Mouse (Mus musculus) mesoderm, embryonic 11.5 days (tissue): ENCODE results near the gene Mapk8.

Experiments used
- DNase-seq: peaks from one replicate; pipeline ENCODE4 v3.0.0-alpha.2; 2012; ENCODE audit warnings: low read depth, low spot score

Gene Mapk8

DNA sequence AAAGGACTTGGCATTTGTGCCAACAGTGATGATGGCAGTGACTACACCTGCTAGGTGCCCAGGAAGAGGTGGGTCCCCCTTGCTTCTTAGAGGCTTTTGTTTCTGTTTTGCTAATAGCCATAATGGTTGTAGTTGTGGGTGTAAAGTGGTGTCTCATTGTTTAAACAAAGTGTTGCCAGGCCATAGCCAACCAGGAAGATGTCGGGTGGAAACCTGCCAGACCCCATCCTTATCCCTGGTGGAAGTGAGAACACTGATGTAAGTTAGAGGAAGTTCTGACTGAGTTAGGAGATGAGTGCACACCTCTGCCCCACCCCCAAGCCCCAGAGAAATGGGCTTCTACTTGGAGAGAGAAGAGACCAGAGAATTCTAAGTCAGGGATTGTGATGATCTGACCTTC, 98.8 kb downstream of the Mapk8 start:
- DNase-seq, result no peak

DNA sequence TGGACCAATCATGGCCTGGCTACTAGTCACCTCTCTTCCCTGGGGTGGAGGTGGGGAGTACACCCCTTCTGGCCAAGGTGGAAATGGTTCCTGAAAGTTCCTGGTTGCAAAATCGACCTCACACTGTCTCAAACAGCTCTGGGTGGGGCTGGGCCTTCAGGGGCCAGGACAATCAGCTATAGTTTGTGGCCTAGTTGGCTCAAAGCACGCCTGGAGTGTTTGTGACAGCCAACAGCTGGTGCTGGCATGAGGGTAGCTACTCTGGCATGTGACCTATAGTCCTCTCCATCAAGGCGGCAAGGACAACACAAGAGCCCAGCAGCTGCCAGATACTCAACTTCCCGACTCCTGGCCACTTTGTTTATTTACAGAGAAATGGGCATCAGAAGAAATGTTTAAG, 99.2 kb downstream of the Mapk8 start:
- no peak for DNase-seq

DNA sequence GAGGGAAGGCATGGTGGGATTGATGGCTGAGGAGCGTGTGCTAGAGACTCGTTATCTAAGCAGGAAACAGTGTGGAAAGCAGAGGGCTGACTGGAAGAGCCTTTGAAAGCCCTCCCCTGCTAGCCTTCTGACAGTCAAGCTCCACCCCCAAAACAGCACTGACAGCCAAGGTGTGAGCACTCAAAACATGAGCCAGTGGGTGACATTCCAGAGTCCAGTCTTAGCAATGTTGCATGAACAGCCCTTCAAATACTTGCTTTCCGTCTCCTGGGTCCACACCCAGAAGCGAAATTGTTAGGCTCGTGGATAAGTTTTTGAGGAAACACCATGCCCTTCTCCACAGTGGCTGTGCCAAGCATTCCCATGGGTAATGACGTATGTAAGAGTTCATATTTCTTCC, 100.4 kb downstream of the Mapk8 start:
- no peak for DNase-seq

DNA sequence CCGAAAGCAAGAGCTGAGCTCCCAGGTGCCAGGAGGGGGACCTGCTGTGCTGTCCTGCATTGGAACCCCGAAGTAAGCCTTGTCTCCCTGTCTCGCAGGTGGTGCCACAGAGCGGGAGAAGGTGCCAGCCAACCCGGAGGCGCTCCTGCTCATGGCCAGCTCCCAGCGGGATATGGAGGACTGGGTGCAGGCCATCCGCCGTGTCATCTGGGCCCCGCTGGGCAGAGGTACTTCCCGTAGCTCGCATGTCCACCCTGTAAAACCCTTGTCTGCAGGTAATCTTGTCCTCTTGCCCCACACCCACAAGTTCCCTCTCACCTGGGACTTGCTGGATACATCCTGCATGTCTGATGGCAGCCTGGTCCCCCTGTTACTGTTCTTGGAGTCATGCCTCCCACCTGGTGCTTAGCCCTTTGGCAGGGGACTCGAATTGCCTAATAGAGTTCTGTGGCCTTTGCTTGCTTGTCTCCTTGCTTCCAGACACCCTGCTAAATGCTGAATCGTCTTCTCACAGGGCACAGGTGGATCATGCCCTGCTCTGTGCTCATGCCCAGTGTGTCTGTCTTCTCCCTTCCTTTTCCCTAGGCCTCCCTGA, 103.7 kb downstream of the Mapk8 start:
- no peak for DNase-seq

DNA sequence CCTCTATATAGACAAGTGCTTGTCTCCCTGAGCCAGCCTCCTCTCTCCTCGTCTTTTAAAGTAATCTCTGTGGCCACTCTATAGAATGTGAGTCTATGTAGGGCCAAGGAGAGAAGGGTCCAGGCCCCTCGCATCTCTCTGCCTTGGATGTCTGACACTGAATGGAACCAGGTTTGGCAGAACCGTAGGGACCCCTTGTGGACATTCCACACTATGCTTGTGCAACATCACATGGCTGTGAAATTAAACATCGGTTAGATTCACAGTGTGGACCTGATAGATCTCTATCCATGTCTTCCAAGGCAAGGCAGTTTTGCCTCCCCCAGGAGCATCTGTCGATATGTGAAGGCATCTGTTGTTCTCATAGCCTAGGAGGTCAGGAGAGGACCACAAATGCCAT, 108.3 kb downstream of the Mapk8 start:
- DNase-seq, result no peak

DNA sequence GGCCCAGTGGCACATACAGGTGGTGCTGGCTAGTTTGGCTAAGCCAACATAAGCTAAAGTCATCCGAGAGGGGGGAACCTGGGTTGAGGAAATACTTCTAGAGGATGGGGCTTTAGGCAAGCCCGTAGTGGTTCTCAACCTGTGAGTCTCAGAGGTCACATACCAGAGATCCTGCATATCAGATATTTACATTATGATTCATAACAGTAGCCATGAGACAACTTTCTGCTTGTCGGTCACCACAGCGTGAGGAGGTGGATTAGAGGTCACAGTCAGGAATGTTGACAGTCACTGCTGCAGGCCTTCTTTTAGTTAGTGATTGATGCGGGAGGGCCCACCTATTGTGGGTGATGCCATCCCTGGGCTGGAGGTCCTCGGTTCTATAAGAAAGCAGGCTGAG, 111.2 kb downstream of the Mapk8 start:
- no peak for DNase-seq

DNA sequence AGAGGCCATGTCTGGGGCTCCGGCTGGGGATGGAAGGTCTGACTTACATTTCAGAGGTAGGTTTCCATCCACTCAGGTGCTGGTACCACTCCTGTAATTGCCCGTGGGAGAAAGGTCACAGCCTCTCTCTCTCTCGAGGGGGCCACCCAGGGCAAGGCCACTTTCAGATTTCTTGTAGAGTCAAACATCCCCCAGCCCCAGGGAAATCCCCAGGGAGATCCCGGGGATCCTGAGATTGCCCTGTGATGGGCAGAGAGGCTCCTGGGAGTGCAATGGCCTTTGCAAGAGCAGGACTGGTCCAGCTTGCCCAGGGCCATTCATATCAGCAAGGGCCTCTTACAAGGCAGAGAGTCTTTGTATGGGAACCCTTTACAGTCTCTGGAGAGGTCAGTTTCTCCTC, 112.6 kb downstream of the Mapk8 start:
- no peak for DNase-seq

DNA sequence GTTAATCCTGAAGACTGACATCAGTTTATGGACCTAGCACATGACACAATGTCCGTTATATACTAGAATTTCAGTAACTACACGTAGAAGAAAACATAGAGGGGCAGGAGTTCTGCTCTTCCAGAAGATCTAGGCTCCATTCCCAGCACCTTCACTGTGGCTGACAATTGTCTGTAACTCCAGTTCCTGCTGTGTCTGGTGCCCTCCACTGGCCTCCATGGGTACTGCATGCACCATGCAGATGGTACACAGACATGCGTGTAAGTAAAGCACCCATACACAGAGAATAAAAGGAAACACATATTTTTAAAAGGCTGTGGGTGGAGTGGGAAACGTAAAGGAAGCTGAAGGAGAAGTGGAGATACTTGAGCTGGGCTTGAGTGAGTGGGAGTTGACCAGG, 113.1 kb downstream of the Mapk8 start:
- no peak for DNase-seq

DNA sequence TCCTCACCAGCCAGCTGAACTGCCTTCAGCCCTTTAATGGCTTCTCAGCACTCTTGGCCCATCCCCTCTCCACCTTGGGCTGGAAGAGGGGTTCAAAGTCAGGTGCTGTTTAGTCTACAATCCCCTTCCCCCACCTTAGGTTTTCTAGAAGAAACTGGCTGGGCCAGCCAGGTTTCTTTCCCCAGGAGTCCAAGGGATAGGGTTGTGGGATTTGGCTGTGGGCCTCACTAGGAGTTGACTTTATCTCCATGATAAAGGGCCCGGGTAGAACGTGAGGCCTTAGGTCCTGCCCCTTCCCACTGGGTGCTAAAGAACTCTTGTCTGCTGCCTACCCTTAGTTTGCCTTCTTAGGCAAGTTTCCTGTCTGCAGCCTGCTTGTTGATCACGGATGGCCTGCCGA, 115.3 kb downstream of the Mapk8 start:
- DNase-seq, result no peak

DNA sequence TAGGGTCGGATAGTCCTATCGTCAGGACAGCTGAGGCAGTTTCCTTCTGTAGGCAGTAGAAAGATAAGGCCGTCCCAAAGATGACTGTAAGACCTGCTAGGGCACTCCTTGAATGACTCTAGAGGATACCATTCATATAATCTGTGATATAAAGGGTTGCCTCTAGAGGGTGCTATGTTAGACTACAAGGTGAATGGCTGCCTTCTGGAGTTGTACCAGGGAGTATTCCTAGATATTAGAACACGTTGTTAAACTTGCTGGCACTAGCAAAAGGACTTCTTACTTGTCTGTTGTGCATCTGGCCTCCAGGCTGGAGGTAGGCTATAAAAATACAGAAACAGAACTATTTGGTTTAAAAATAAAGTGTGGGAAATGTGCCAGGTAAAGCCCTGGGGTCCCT, 116.0 kb downstream of the Mapk8 start:
- DNase-seq, result no peak

DNA sequence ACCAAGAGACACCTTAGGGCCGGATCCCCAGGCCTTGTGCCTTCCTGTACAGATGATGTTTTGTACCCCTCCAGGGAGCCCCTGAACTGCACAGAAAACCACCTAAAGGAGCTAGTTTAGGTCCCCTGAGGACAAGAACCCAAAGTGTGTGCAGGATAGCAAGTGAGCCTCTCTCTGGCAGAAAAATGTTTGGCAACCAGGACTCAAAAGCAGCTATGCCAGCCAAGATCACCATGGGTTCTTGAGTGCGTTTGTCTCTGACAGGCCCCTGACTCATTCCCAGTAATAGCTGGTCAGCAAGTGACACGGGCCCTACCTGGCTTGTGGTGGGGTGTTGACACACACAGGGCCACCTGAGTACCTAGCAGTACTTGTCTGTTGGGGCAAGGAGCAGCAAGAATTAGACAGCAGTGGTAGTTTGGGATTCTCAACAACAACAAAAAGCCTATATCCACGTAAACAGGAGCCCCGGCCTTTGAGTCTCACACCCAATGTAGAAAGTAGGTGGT, 117.6 kb downstream of the Mapk8 start:
- no peak for DNase-seq

DNA sequence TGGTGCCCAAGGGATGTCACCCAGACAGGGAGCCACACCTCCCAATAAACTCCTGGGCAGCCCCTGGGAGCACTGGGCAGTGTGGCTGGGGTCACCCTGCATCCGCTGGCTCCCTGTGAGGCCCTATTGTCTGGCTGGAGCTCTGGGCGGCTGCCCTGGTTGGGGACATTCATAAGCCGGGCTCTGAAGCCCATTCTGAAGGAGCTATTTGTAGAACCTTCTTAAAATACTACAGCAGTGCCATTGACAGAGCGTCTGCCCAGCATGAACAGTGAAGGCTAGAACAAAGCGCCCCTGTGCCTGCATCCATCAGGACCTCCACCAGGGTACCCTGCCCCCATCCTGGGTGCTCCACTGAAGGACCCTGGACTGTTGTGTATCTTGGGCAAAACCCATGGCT, 118.6 kb downstream of the Mapk8 start:
- no peak for DNase-seq
